Mouse (Mus musculus) Patski (cell line): ENCODE data around the gene Skap2. TPM values are rescaled to one million over a fixed set of nuclear protein-coding genes. Genes with fewer than 3 reads are reported as not detected.

Experiments
- ATAC-seq: fragments of 100-300 bp; one replicate; pipeline ENCODE4 v1.8.0; 2021
- CTCF ChIA-PET: fragments of 350-600 bp; sonication (Branson Sonifier 250); formaldehyde crosslinking; loops from one replicate; lab custom pipeline; 2022; ENCODE audit warnings: inconsistent platforms; lab: Charles Lee
- POLR2A ChIA-PET: fragments of 350-600 bp; sonication (Branson Sonifier 250); formaldehyde crosslinking; loops from one replicate; lab custom pipeline; 2022; ENCODE audit warnings: antibody characterized with exemption, inconsistent platforms; lab: Charles Lee
- DNase-seq: peaks from one replicate; pipeline ENCODE4 v3.0.0-alpha.2; 2011; ENCODE audit warnings: low read depth, low spot score
- H3K27me3 ChIP-seq: fragments of 371-371 bp; one replicate; pipeline ENCODE4 v1.5.1; 2021
- CTCF ChIP-seq: fragments of 100-300 bp; IDR thresholded peaks from one replicate; pipeline ENCODE4 v1.5.1; 2021
- in situ Hi-C: fragments of 300-500 bp; cut with MboI; formaldehyde crosslinking; loops from 3 replicates; pipeline ENCODE4 v1.11.1; 2018; ENCODE audit warnings: low pct_unique_long_range_greater_than_20kb, mixed read lengths
- polyA plus RNA-seq: library from polyadenylated mRNA; unstranded; gene quantifications from one replicate; pipeline ENCODE4 v1.2.3, GENCODE M21; 2021

Skap2 gene
- 83.3 TPM for polyA plus RNA-seq

- in situ Hi-C loops = no loop called here
- ATAC-seq (peak; percentile 84), DNase-seq (peak; percentile 98)
- TF ChIP-seq CTCF = no peak
- CTCF ChIA-PET = interaction anchor here (0.7 kb wide), 1 partner anchor 78 kb away, joined by 3 read pairs; no protein-coding TSS in a partner anchor
- POLR2A ChIA-PET = interaction anchor here (1.3 to 2.0 kb wide), 2 partner anchors 148 to 205 kb away, joined by 3 to 6 read pairs; no protein-coding TSS in a partner anchor
- no peaks in the 10 kb centered on the region for H3K27me3 ChIP-seq
Observed at GRCm38 (mm10) chr6:52012409-52013244, at the start of gene Skap2. Gene Skap2, minus strand, starts transcription at chr6:52012549.

- peaks cover 5% of the 10 kb centered on the region for H3K27me3 ChIP-seq
- CTCF ChIA-PET = interaction anchor here (2.3 kb wide), 1 partner anchor 14 kb away, joined by 10 read pairs; no protein-coding TSS in a partner anchor
- in situ Hi-C loops = no loop called here
- TF ChIP-seq CTCF = no peak
- ATAC-seq = no peak
- POLR2A ChIA-PET = no interaction called here
- DNase-seq = no peak
Observed at GRCm38 (mm10) chr6:52058899-52059448, 46.6 kb upstream of the Skap2 start.

DNA sequence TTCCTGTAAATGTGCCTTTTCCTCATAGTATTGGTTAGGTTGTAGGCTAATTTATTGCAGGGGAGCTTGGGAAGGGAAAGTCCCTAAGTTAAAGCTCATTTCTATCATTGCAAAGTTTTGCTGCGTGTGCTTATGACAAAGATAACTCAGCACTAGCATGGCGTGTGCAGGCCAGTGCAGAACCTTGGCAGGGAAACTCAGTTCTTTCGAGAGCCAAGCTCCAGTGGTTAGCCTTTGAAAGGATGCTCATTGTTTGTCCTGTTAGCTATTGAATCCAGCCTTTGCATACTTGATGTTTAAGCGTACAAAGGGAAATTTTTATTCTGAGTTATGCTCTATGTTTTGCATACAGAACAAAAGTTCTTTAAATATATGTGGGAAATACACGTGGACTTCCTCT lies 45.8 kb upstream of the Skap2 start:
- in situ Hi-C loops = no loop called here
- CTCF ChIA-PET = interaction anchor here (1.0 to 2.3 kb wide), 3 partner anchors 10 to 23 kb away, joined by 3 to 10 read pairs (median 3); no protein-coding TSS in a partner anchor
- DNase-seq = no peak
- H3K27me3 ChIP-seq = peaks cover 5% of the 10 kb centered on the region
- no peak for ATAC-seq
- TF ChIP-seq CTCF = no peak
- POLR2A ChIA-PET = no interaction called here

- CTCF ChIA-PET = interaction anchor here (1.3 to 1.8 kb wide), 2 partner anchors 7 to 39 kb away, joined by 3 to 5 read pairs; no protein-coding TSS in a partner anchor
- no peak for TF ChIP-seq CTCF
- in situ Hi-C loops = no loop called here
- ATAC-seq = no peak
- DNase-seq = no peak
- H3K27me3 ChIP-seq = peaks cover 8% of the 10 kb centered on the region
- POLR2A ChIA-PET = interaction anchor here (0.6 to 1.1 kb wide), 2 partner anchors 9 to 349 kb away, joined by 3 read pairs; no protein-coding TSS in a partner anchor
Observed at GRCm38 (mm10) chr6:52053567-52054561, 41.5 kb upstream of the Skap2 start.

GRCm38 (mm10) chr6:52050062-52050461 lies 37.7 kb upstream of the Skap2 start:
- ChIA-PET CTCF (no interaction called here), POLR2A (no interaction called here)
- no peak for ATAC-seq
- H3K27me3 ChIP-seq = peaks cover 8% of the 10 kb centered on the region
- in situ Hi-C loops = no loop called here
- no peak for TF ChIP-seq CTCF
- no peak for DNase-seq

- DNase-seq = no peak
- ATAC-seq = no peak
- H3K27me3 ChIP-seq = peaks cover 3% of the 10 kb centered on the region
- in situ Hi-C loops = no loop called here
- CTCF ChIA-PET = interaction anchor here (1.9 to 2.2 kb wide), 2 partner anchors 9 to 13 kb away, joined by 5 to 10 read pairs; no protein-coding TSS in a partner anchor
- peak; percentile 55 for TF ChIP-seq CTCF
- POLR2A ChIA-PET = no interaction called here
Observed at GRCm38 (mm10) chr6:52045517-52045916, 33.2 kb upstream of the Skap2 start.

DNA sequence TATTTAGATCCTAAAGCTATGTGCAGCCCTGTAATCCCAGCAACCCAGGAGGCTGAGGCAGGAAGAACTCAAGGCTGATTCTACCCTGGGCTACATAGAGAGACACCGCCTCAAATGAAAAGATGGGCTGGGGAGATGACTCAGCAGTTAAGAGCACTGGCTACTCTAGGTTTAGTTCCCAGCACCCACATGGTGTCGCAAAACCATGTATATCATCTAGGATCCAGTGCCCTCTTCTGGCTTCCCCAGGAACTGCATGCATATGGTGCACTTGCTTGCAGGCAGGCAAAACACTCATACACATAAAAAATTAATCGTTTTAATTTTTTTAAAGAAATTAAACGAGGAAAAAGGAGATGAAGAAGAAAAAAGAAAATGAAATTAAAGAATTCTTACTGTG lies 23.7 kb upstream of the Skap2 start:
- in situ Hi-C loops = no loop called here
- no peak for ATAC-seq
- DNase-seq = no peak
- H3K27me3 ChIP-seq = no peaks in the 10 kb centered on the region
- POLR2A ChIA-PET = no interaction called here
- CTCF ChIA-PET = no interaction called here
- TF ChIP-seq CTCF = peak; percentile 58

DNA sequence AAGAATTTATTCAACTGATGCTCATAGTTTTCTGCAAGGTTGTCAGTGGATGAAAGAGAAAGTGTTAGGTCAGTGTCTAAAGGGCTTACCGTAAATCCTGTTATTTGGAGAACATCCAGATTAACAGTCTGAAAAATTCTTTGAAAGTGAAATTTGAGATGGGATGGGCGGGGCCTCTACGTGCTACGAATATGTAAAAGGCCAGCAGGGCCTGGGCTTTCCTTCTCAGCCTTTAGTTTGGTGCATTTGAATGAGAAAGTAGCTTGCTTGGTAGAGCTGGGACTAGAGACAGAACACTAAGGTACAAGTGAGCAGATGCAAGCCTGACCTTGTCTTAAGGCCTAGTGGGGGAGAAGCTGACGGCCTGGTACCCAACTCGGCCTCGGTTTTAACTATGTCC lies 18.8 kb upstream of the Skap2 start:
- ChIA-PET CTCF (interaction anchor here (1.6 kb wide), 1 partner anchor 10 kb away, joined by 4 read pairs; no protein-coding TSS in a partner anchor), POLR2A (no interaction called here)
- TF ChIP-seq CTCF = no peak
- in situ Hi-C loops = no loop called here
- no peaks in the 10 kb centered on the region for H3K27me3 ChIP-seq
- DNase-seq (no peak), ATAC-seq (no peak)

DNA sequence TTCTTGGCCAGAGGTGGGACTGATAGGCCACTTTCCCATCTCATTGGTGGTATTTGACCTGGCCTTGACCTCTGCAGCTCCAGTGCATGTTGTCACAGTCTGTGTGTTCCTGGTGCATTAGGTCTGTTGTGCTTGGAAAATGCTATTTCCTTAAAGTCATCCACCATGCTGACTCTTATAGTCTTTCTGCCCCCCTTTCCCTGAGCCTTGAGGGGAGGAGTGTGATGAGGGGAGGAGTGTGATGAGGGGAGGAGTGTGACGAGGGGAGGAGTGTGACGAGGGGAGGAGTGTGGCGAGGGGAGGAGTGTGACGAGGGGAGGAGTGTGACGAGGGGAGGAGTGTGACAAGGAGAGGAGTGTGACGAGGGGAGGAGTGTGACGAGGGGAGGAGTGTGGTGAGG lies 15.8 kb upstream of the Skap2 start:
- no peak for TF ChIP-seq CTCF
- DNase-seq (no peak), ATAC-seq (no peak)
- in situ Hi-C loops = no loop called here
- ChIA-PET POLR2A (no interaction called here), CTCF (no interaction called here)
- H3K27me3 ChIP-seq = no peaks in the 10 kb centered on the region

DNA sequence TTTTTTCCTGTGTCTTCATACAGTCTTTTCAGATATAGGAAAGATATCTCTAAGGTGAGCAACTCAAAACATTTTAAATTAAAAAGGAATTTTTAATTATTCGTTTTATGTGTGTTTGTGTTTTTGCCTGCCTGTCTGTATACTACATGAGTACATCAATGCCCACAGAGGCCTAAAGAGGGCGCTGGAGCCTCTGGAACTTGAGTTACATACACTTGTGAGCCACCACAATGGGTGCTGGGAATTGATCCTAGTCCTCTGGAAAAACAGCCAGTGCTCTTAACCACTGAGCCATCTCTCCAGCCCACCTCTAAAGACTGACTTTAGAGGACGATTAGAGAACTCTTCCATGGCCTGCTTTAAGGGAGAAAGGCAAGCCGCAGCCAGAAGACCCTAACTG lies 14.8 kb upstream of the Skap2 start:
- in situ Hi-C loops = no loop called here
- ATAC-seq (no peak), DNase-seq (no peak)
- CTCF ChIA-PET = no interaction called here
- no peak for TF ChIP-seq CTCF
- POLR2A ChIA-PET = no interaction called here
- H3K27me3 ChIP-seq = no peaks in the 10 kb centered on the region
